Mouse (Mus musculus): ENCODE measurements at regions not wholly inside any gene's neighbourhood (a gene's known extent, or its start where the extent isn't known, plus 50 kb on each side); places are given as distances from the start of the nearest gene placed in this dataset.

- no peak for DNase-seq
Measured at GRCm38 (mm10) chr10:17475976-17476375, 247.0 kb upstream of the Cited2 start.

- DNase-seq, result no peak
Measured at GRCm38 (mm10) chr10:17476720-17477119, 246.3 kb upstream of the Cited2 start.

- DNase-seq, result no peak
Measured at GRCm38 (mm10) chr10:17478761-17479632, 244.0 kb upstream of the Cited2 start.

- no peak for DNase-seq
Measured at GRCm38 (mm10) chr10:17482751-17483150, 240.3 kb upstream of the Cited2 start.

GRCm38 (mm10) chr10:17485049-17485449 lies 238.0 kb upstream of the Cited2 start:
- DNase-seq, result no peak

- no peak for DNase-seq
Measured at GRCm38 (mm10) chr10:17485515-17485914, 237.5 kb upstream of the Cited2 start.

- DNase-seq, result no peak
Measured at GRCm38 (mm10) chr10:17486011-17486410, 237.0 kb upstream of the Cited2 start.

GRCm38 (mm10) chr10:17487460-17487859 lies 235.6 kb upstream of the Cited2 start:
- no peak for DNase-seq

GRCm38 (mm10) chr10:17491611-17492305 lies 231.3 kb upstream of the Cited2 start:
- no peak for DNase-seq

GRCm38 (mm10) chr10:17493137-17493536 lies 229.9 kb upstream of the Cited2 start:
- DNase-seq, result no peak

- DNase-seq, result no peak
Measured at GRCm38 (mm10) chr10:17496831-17497230, 226.2 kb upstream of the Cited2 start.

- DNase-seq, result no peak
Measured at GRCm38 (mm10) chr10:17510626-17511193, 212.3 kb upstream of the Cited2 start.

- no peak for DNase-seq
Measured at GRCm38 (mm10) chr10:17511779-17512335, 211.2 kb upstream of the Cited2 start.

- DNase-seq, result no peak
Measured at GRCm38 (mm10) chr10:17512487-17512886, 210.5 kb upstream of the Cited2 start.

GRCm38 (mm10) chr10:17513756-17514155 lies 209.3 kb upstream of the Cited2 start:
- DNase-seq, result no peak

- DNase-seq, result no peak
Measured at GRCm38 (mm10) chr10:17516068-17516467, 206.9 kb upstream of the Cited2 start.

GRCm38 (mm10) chr10:17518423-17519175 lies 204.4 kb upstream of the Cited2 start:
- DNase-seq, result no peak

GRCm38 (mm10) chr10:17522026-17522541 lies 200.9 kb upstream of the Cited2 start:
- no peak for DNase-seq

- DNase-seq, result no peak
Measured at GRCm38 (mm10) chr10:17523558-17524328, 199.3 kb upstream of the Cited2 start.

GRCm38 (mm10) chr10:17527151-17527737 lies 195.8 kb upstream of the Cited2 start:
- DNase-seq, result no peak

GRCm38 (mm10) chr10:17528116-17528515 lies 194.9 kb upstream of the Cited2 start:
- no peak for DNase-seq

Measured in thymus, postnatal 14 days (tissue).